Mouse (Mus musculus) splenic B cell, adult 2 months (primary cell): ENCODE measurements around the gene Foxn3.
A peak's percentile ranks its signal among the peaks of the same experiment; 100 is the strongest.

Experiments
- DNase-seq: peaks from one replicate; pipeline ENCODE4 v3.0.0-alpha.2; 2011; ENCODE audit warnings: low read depth, low spot score
- H3K27me3 ChIP-seq: 2 replicates; pipeline ENCODE4 v1.6.1; 2012; ENCODE audit warnings: mild to moderate bottlenecking, low read length, moderate library complexity, mixed read lengths; ENCODE audit not compliant: control insufficient read depth, poor library complexity, insufficient read depth, severe bottlenecking
- H3K36me3 ChIP-seq: 2 replicates; pipeline ENCODE4 v1.6.1; 2012; ENCODE audit warnings: mild to moderate bottlenecking, low read length, moderate library complexity, mixed read lengths; ENCODE audit not compliant: control insufficient read depth, poor library complexity, insufficient read depth, severe bottlenecking

Gene Foxn3

DNA sequence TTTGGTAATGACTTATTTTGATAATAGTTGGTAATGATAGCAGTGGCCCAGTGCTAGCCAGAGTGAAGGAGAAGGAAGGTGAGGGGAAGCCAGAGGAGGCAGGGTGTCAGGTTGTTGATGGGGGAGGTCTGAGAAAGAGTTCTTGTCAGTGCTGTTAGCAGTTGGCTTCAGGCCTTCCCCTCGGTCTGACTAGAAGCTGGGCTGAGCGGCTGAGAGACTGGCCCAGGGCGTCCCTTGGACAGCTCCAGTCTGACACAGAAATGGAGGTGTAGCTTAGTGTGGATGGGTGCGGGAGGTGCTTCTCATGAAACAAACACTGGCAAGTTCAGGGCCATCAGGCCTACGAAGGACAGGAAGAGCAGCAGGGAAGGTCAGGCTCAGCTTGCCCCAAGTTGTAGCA is 276.3 kb downstream of the Foxn3 start:
- Histone ChIP-seq H3K36me3 (no peaks in the 10 kb centered on the region; the same call in 1 of the 2 replicates), H3K27me3 (no peaks in the 10 kb centered on the region)
- DNase-seq: no peak

DNA sequence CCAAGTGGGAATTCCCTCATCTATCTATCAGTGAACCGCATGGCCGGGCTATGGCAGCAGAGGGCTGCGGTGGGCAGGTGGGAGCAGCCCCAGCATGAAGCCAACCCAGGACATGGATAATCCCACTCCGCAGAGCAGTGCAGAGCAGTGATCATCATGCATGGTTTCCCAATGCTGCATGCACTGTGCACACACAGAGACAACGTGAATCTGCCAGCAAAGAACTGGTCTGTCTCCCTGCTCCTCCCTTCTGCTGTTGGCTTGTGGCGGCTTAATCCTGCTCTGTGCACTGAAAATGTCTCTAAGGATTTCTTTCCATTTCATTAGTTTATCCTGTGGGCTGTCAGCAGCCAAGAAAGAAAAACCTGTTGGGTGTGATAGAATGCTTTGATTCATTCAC is 276.7 kb downstream of the Foxn3 start:
- no peaks in the 10 kb centered on the region; the same call in 1 of the 2 replicates for H3K36me3 ChIP-seq
- H3K27me3 ChIP-seq: no peaks in the 10 kb centered on the region
- no peak for DNase-seq

DNA sequence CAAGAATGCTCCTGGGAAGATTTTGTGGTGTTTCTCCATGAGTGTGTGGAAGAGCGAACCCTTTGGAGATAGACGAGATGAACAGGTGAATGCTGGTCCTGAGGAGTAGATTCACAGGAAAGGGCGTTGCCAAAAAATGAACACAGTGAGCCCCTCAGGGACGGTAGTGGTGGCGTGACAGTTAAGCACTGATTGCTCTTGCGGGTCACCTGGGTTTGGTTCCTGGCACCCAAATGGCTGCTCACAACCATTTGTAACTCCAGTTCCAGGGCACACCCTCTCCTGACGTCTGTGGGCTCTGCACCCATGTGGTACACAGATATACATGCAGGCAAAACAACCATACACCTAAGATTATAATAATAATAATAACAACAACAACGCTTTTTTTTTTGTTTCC is 277.7 kb downstream of the Foxn3 start:
- DNase-seq: peak; percentile 56
- Histone ChIP-seq H3K36me3 (no peaks in the 10 kb centered on the region; the same call in 1 of the 2 replicates), H3K27me3 (no peaks in the 10 kb centered on the region)

DNA sequence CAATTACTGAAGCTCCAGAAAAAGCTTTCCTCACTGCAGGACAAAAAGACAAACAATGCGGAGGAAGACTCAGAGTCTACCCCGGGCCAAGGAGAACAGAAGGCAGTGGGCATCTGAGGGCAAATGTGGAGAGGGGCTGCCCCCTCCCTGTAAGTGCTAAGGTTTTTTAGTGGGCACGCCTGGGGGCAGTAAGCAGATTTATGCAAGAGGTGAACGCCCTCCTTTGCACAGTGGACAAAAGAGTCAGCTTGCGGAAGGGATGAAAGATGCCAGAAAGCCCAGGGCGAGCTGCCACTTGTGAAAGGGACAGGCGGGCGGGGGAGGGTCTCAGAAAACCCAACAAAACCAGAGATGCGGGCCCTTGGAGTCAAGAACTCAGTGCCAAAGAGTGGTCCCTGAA is 278.2 kb downstream of the Foxn3 start:
- Histone ChIP-seq H3K36me3 (no peaks in the 10 kb centered on the region; the same call in 1 of the 2 replicates), H3K27me3 (no peaks in the 10 kb centered on the region)
- no peak for DNase-seq

DNA sequence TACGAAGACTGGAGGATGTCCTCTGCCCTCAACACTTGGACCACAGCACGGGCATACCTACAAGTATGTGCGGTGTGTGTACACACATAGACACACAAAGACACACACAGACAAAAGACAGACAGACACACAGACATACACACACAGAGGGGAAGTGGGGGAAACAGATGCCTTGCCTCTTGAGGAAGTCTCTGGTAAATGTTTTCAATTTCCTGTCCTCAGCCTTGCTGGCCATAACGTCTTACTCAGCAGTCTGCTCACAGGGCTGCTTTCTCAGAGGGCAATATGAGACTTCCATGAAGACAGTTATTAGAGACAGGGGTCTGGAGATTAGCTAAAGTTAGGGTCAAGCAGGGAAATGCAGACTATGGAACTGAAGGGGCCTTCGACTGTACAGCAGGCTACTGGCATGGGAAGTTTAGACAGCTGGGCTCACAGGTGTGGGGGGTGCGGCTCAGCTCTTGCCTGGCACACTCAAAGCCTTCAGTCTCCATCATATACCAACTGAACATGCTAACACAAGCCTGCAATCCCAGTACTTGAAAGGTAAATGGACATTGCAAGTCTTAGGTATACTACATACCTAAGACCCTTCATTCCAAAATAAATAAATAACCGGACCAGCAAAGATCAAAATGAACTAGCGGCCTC is 278.8 kb downstream of the Foxn3 start:
- no peaks in the 10 kb centered on the region for H3K27me3 ChIP-seq
- no peaks in the 10 kb centered on the region for H3K36me3 ChIP-seq
- DNase-seq: peak; percentile 51

DNA sequence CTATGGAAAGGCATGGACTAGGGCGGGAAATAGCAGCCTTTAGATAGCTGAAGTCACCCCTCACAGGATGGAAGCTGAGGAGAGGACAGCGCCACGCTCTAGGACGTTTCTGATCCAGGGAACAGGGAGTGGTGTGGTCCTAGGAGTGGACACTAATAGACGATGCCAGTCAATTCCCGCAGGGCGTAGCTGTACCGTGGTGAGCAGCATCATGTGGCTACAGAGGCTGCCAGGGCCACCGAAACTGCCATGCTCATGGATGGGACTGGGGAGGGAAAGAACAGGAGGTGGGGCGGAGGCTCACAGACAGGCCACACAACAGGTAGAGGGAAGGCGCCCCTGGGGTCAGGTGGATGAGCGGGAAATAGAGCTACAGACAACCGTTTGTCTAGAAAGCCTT is 282.6 kb downstream of the Foxn3 start:
- no peaks in the 10 kb centered on the region for H3K27me3 ChIP-seq
- H3K36me3 ChIP-seq: no peaks in the 10 kb centered on the region
- DNase-seq: no peak

DNA sequence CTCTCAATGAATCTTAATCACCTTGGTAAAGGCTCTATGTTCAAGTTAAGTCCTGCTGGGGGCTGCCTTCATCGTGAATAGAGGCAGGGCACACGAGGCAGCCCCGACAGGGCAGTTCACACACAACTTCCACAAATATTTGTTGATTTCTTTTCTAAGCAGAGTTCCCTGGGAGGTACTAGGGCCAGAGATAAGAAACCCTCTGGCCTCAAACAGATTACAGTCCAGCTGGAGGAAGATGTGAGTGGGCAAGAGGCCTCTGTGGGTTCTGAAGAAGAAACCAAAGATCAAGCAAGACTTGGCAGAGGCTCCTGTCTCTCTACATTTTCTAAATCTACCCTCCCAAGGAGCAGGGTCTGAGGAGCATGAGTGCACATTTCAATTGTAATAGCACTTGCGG is 283.1 kb downstream of the Foxn3 start:
- no peak for DNase-seq
- Histone ChIP-seq H3K36me3 (no peaks in the 10 kb centered on the region), H3K27me3 (no peaks in the 10 kb centered on the region)

DNA sequence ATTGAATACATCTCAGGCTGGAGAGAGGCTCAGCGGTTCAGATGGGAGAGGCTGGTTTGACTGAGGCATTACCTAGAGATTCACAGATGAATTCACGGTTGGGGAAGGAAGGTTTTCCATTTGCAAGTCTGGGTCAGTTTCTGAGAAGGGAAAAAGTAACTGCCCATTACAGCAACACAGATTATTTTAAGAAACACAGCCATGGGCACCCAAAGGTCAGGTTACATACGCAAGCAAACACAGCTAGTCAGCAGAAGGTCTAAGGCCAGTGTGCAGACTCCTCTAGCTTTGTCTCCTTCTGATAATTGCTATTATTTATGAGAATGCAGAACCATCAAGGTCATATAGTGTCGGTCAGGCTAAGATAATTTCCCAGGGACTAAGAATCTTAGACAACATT is 284.0 kb downstream of the Foxn3 start:
- no peak for DNase-seq
- H3K36me3 ChIP-seq: no peaks in the 10 kb centered on the region

DNA sequence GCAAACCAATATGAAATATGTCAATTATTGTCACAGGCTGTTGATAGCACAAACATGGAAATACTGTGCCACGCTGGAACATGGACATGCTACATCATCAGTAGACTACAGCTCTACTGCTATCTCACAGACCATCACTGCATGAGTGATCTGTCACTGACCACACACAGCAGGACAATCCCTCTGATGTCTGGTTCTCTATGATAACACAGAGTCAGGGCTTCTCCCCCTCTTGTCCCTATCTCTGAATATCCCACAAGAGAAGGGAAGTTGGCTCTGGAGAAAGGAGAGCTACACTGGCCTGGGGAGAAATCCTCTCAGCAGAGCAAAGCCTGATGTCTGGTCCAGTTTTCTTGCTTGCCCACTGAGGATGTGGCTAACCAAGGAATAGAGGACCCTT is 288.8 kb downstream of the Foxn3 start:
- no peak for DNase-seq
- no peaks in the 10 kb centered on the region for H3K27me3 ChIP-seq
- no peaks in the 10 kb centered on the region for H3K36me3 ChIP-seq

More for the DNA sequence above, 284.0 kb downstream of the Foxn3 start:
- H3K27me3 ChIP-seq: no peaks in the 10 kb centered on the region

DNA sequence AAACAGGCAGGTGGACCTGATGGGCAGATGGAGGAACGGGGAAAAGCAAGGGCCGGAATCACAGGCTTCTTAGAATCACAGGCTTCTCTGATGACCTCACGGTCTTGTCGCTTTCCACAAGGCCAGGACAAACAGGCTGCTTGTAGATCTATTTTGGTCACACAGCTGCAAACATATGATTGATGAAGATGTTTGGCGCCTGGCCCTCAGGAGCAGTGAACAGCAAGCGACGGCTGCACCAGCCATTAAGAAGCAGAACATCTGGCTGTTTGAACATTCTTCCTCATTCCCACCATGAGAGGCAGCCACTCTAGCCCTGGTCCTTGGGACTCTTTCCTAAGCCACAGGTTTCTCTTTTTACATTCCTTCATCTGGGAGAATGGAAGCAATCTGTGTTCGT is 294.0 kb downstream of the Foxn3 start:
- no peaks in the 10 kb centered on the region for H3K27me3 ChIP-seq
- no peaks in the 10 kb centered on the region for H3K36me3 ChIP-seq
- DNase-seq: no peak

DNA sequence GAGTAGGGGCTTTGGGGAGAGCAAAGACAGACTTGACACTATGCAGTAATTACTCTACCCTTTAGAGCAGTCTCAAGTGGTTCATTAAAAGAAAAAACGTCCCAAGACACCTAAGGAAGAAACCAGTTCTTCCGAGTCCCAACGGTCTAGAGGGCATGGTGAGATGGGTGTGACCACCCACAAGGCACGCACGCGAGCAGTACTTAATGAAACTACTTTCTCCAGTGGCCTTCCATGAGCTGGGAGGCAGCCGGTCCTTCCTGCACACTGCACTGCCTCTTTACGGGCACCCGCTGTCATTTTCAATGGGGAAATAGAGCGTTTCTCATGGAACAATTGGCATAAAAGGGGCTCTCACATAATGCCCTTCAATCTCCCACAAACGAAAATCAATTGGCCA is 294.4 kb downstream of the Foxn3 start:
- no peak for DNase-seq

DNA sequence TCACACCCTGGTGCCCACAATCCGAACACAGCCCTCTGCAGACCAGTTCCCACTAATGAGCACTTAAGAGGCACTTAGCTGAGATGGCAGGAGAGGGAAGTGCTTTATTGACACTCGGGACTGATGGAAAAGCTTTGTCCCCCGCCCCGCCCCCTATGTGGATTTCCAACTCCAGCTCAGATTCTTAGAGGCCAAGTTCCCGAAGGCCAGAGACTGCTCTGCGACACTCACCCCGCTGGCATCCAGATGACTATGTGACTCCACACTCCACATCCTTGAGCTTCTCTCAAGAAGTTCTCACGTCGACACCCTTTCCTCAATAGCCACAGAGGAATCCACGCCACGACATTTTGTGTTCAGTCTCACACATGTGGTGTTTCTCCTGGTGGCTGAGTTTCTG is 295.6 kb downstream of the Foxn3 start:
- H3K36me3 ChIP-seq: no peaks in the 10 kb centered on the region; the same call in 1 of the 2 replicates
- DNase-seq: no peak
- no peaks in the 10 kb centered on the region for H3K27me3 ChIP-seq

More for the DNA sequence above, 294.4 kb downstream of the Foxn3 start:
- H3K27me3 ChIP-seq: no peaks in the 10 kb centered on the region
- H3K36me3 ChIP-seq: no peaks in the 10 kb centered on the region

DNA sequence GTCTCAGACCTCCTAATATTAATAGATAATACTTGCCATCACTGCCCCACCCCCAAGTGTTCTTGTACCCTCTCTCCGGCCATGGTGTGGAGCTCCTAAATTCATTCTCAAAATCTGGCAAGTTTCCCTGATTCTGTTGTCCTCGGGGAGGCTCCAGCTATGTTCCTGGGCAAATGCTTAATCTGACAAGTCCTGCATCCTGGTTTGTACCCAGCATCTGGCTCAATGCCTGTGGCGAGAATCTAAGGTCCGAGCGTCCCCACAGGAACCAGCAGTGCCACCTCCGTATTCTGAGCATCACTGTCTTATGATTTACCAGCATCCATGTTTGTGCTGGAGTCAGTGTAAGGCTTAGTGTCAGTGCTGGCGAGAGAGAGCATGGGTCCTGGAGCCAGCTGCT is 296.9 kb downstream of the Foxn3 start:
- H3K36me3 ChIP-seq: no peaks in the 10 kb centered on the region; the same call in 1 of the 2 replicates
- no peak for DNase-seq

DNA sequence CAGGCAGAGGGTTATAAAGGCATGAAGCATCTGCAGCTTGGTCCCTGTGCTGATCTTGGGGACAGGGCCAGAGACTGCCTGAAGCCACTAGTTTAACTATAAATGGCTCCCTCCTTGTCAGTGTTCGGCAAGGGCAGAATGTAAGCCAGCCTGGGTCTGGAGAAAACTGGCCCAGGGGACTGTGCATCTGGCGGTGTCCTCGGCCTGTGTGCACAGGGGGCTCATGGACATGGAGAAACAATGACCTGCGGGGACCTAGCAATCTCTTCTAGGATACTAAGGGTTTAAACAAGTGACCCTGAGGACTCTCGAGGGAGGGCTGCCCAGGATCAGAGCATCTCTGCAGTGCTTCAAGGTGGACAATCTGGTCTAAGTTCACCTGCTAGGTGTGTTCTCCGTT is 297.6 kb downstream of the Foxn3 start:
- no peaks in the 10 kb centered on the region for H3K27me3 ChIP-seq
- DNase-seq: no peak
- no peaks in the 10 kb centered on the region; the same call in 1 of the 2 replicates for H3K36me3 ChIP-seq

More for the DNA sequence above, 296.9 kb downstream of the Foxn3 start:
- H3K27me3 ChIP-seq: no peaks in the 10 kb centered on the region

DNA sequence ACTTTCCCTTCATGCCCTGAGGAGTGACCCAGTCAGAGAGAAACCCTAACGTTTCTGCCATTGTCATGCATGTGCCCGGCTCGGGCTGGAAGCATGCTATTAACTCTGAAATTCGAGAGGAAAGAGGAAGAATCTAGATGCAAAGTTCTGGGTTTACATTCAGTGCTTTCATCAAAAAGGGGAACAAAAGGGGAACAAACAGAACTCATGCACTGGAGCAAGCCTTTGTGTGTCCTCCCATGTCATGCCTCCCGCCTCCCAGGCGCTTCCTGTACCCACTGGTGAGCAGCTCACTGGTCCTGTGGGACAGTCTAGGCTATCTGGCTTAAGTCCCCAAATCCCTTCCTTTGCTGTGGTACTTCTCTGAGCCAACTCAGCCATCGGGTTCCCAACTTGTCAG is 299.0 kb downstream of the Foxn3 start:
- H3K36me3 ChIP-seq: no peaks in the 10 kb centered on the region; the same call in 1 of the 2 replicates
- DNase-seq: peak; percentile 64
- H3K27me3 ChIP-seq: no peaks in the 10 kb centered on the region
